Comparison of ENCODE assay signal across 31 mouse cellular contexts in genomic region chr5:129703368-129703767, GRCm38 (mm10). TPM values are rescaled to one million over a fixed set of nuclear protein-coding genes. Genes with fewer than 3 reads are reported as not detected.
DNase-seq lines count a peak whose midpoint lies in the region; ATAC-seq lines count a peak whose summit lies in the region.
"Had no signal": no experiment of that assay in that cellular context is flagged by ENCODE, and none has a peak within 500 bp of the region (broad histone marks: within the 10 kb centered on the region; RNA-seq: fewer than 3 reads in every experiment).

No protein-coding gene starts in this region.

- H3K4me1 ChIP-seq in embryonic facial prominence, embryonic 14.5 days (ENCODE audit: control insufficient read depth, insufficient read depth, low read length), result no peaks in the 10 kb centered on the region
- H3K4me1 ChIP-seq in embryonic facial prominence, embryonic 10.5 days, result no peaks in the 10 kb centered on the region
- peaks cover 10% of the 10 kb centered on the region; the same call in 1 of the 2 replicates for H3K4me1 ChIP-seq in liver, embryonic 15.5 days (replicated peaks)
- peaks cover 2% of the 10 kb centered on the region; the same call in 1 of the 2 replicates for H3K4me1 ChIP-seq in liver, embryonic 12.5 days
- H3K4me1 ChIP-seq: heart, embryonic 13.5 days; hindbrain, embryonic 12.5 days; limb, embryonic 13.5 days; midbrain, embryonic 15.5 days; neural tube, embryonic 13.5 days had no signal

- H3K4me2 ChIP-seq in embryonic facial prominence, embryonic 14.5 days (ENCODE audit: low read depth, low read length), result no peak overlapping the region
- H3K4me2 ChIP-seq in liver, embryonic 15.5 days, result no peak overlapping the region
- no peak overlapping the region for H3K4me2 ChIP-seq in liver, embryonic 12.5 days
- H3K4me2 ChIP-seq: heart, embryonic 13.5 days; hindbrain, embryonic 12.5 days; limb, embryonic 13.5 days; midbrain, embryonic 15.5 days; neural tube, embryonic 13.5 days had no signal

- no peak overlapping the region for H3K9ac ChIP-seq in embryonic facial prominence, embryonic 14.5 days (ENCODE audit: low read depth, low read length)
- no peak overlapping the region for H3K9ac ChIP-seq in liver, embryonic 15.5 days
- no peak overlapping the region for H3K9ac ChIP-seq in liver, embryonic 12.5 days
- H3K9ac ChIP-seq: heart, embryonic 13.5 days; hindbrain, embryonic 12.5 days; limb, embryonic 13.5 days; midbrain, embryonic 15.5 days; neural tube, embryonic 13.5 days had no signal

- H3K36me3 ChIP-seq in embryonic facial prominence, embryonic 14.5 days (ENCODE audit: control insufficient read depth, insufficient read depth, low read length), result no peaks in the 10 kb centered on the region
- H3K36me3 ChIP-seq in embryonic facial prominence, embryonic 10.5 days (replicated peaks), result no peaks in the 10 kb centered on the region
- no peaks in the 10 kb centered on the region for H3K36me3 ChIP-seq in liver, embryonic 15.5 days (replicated peaks)
- no peaks in the 10 kb centered on the region for H3K36me3 ChIP-seq in liver, embryonic 12.5 days
- H3K36me3 ChIP-seq: G1E; heart, embryonic 13.5 days; hindbrain, embryonic 12.5 days; limb, embryonic 13.5 days; midbrain, embryonic 15.5 days; neural tube, embryonic 13.5 days had no signal

- no peak overlapping the region for H3K4me3 ChIP-seq in embryonic facial prominence, embryonic 14.5 days (ENCODE audit: low read depth, low read length)
- H3K4me3 ChIP-seq in embryonic facial prominence, embryonic 10.5 days, result no peak overlapping the region
- no peak overlapping the region for H3K4me3 ChIP-seq in liver, embryonic 15.5 days (replicated peaks)
- no peak overlapping the region for H3K4me3 ChIP-seq in liver, embryonic 12.5 days
- H3K4me3 ChIP-seq: heart, adult 2 months; heart, embryonic 13.5 days; hindbrain, embryonic 12.5 days; limb, embryonic 13.5 days; midbrain, embryonic 15.5 days; myocyte; neural tube, embryonic 13.5 days had no signal

- DNase-seq in embryonic facial prominence, embryonic 14.5 days (ENCODE audit: low spot score), result peak; percentile 2
- no peak for DNase-seq in embryonic facial prominence, embryonic 10.5 days (ENCODE audit: low spot score)
- DNase-seq in yolk sac, embryonic 10.5 days (ENCODE audit: low spot score), result peak; percentile 73
- DNase-seq in urinary bladder, adult 18-20 months (ENCODE audit: low spot score in 2 of 2), result no peak
- DNase-seq: cerebellum, adult 2 months; cerebellum, postnatal 36 days; gastrocnemius, postnatal 25 days; heart, adult 2 months; heart, postnatal 14 days; kidney, postnatal 25 days; lung, adult 2 months; lung, postnatal 36 days; retina, postnatal 1 day; right cerebral cortex, postnatal 25 days; spleen, adult 18-20 months had no signal

- ATAC-seq in embryonic facial prominence, embryonic 14.5 days (ENCODE audit: low read depth), result no peak
- peak; percentile 25; the same call in 1 of the 2 replicates for ATAC-seq in liver, embryonic 15.5 days (ENCODE audit: insufficient read depth)
- ATAC-seq in liver, embryonic 12.5 days, result no peak
- peak; percentile 93 for ATAC-seq in common myeloid progenitor, adult 5-6 weeks (replicated peaks; ENCODE audit: low read depth, poor library complexity, severe bottlenecking)
- ATAC-seq: midbrain, embryonic 15.5 days had no signal

- H3K27me3 ChIP-seq in embryonic facial prominence, embryonic 14.5 days (replicated peaks; ENCODE audit: control insufficient read depth, insufficient read depth, low read length), result no peaks in the 10 kb centered on the region
- H3K27me3 ChIP-seq in embryonic facial prominence, embryonic 10.5 days (replicated peaks; ENCODE audit: low read depth, poor library complexity, severe bottlenecking), result 0 out of 2 replicates have a peak, but pooled peaks cover 3% of the 10 kb centered on the region
- peaks cover 12% of the 10 kb centered on the region for H3K27me3 ChIP-seq in liver, embryonic 15.5 days
- H3K27me3 ChIP-seq in liver, embryonic 12.5 days (replicated peaks), result peaks cover 19% of the 10 kb centered on the region
- H3K27me3 ChIP-seq: midbrain, embryonic 15.5 days had no signal

- H3K9me3 ChIP-seq in embryonic facial prominence, embryonic 14.5 days (ENCODE audit: control insufficient read depth, low read length), result no peaks in the 10 kb centered on the region
- no peaks in the 10 kb centered on the region for H3K9me3 ChIP-seq in embryonic facial prominence, embryonic 10.5 days
- no peaks in the 10 kb centered on the region for H3K9me3 ChIP-seq in liver, embryonic 15.5 days (replicated peaks)
- H3K9me3 ChIP-seq in liver, embryonic 12.5 days (replicated peaks), result no peaks in the 10 kb centered on the region
- H3K9me3 ChIP-seq: G1E; heart, embryonic 13.5 days; hindbrain, embryonic 12.5 days; limb, embryonic 13.5 days; midbrain, embryonic 15.5 days; neural tube, embryonic 13.5 days had no signal

- no peak overlapping the region for H3K27ac ChIP-seq in embryonic facial prominence, embryonic 14.5 days (replicated peaks; ENCODE audit: low read depth, low read length)
- H3K27ac ChIP-seq in embryonic facial prominence, embryonic 10.5 days (replicated peaks), result no peak overlapping the region
- H3K27ac ChIP-seq in liver, embryonic 15.5 days (replicated peaks), result no peak overlapping the region
- H3K27ac ChIP-seq in liver, embryonic 12.5 days, result no peak overlapping the region
- H3K27ac ChIP-seq: heart, adult 2 months; heart, embryonic 13.5 days; hindbrain, embryonic 12.5 days; limb, embryonic 13.5 days; midbrain, embryonic 15.5 days; neural tube, embryonic 13.5 days had no signal

RNA-seq across cellular contexts. Expression of gene Sept14, which starts 4.9 kb away (rescaled TPM):
- polyA plus RNA-seq in embryonic facial prominence, embryonic 14.5 days (2014; fragmentation: Nextera tagmentation; extraction: Ambion mirVana), result not detected in 2 replicates
- polyA plus RNA-seq in embryonic facial prominence, embryonic 10.5 days (2016; fragmentation: Nextera tagmentation; extraction: Ambion mirVana), result not detected in 2 replicates
- not detected in 2 replicates for polyA plus RNA-seq in liver, embryonic 15.5 days (2015; fragmentation: Nextera tagmentation; extraction: Ambion mirVana)
- polyA plus RNA-seq in liver, embryonic 12.5 days (2016; fragmentation: Nextera tagmentation; extraction: Ambion mirVana), result not detected in 2 replicates
- not detected in 2 replicates for total RNA-seq in common myeloid progenitor, adult 5-6 weeks (2017)
- total RNA-seq: CH12.LX; G1E; gastrocnemius, postnatal 25 days; heart, adult 2 months; heart, postnatal 14 days; layer of hippocampus, adult 8-10 months; left cerebral cortex, postnatal 14 days had no signal
- polyA plus RNA-seq: cerebellum, adult 2 months; forebrain, embryonic 11.5 days; G1E; heart, adult 2 months; heart, embryonic 13.5 days; hindbrain, embryonic 12.5 days; limb, embryonic 13.5 days; lung, adult 2 months; midbrain, embryonic 15.5 days; neural tube, embryonic 13.5 days; thymus, postnatal 0 days; urinary bladder, adult 2 months had no signal

RNA-seq across cellular contexts. Expression of gene Mrps17, which starts 11.9 kb away (rescaled TPM):
- 196 and 210 TPM in 2 replicates for polyA plus RNA-seq in embryonic facial prominence, embryonic 14.5 days (2014; fragmentation: Nextera tagmentation; extraction: Ambion mirVana)
- 178 and 186 TPM in 2 replicates for polyA plus RNA-seq in embryonic facial prominence, embryonic 10.5 days (2016; fragmentation: Nextera tagmentation; extraction: Ambion mirVana)
- polyA plus RNA-seq in liver, embryonic 15.5 days (2015; fragmentation: Nextera tagmentation; extraction: Ambion mirVana), result 91.3 and 95.5 TPM in 2 replicates
- polyA plus RNA-seq in liver, embryonic 12.5 days (2016; fragmentation: Nextera tagmentation; extraction: Ambion mirVana), result 139 and 145 TPM in 2 replicates
- total RNA-seq in common myeloid progenitor, adult 5-6 weeks (2017), result 76.2 and 84.4 TPM in 2 replicates

RNA-seq across cellular contexts. Expression of gene Nipsnap2, which starts 21.5 kb away (rescaled TPM):
- polyA plus RNA-seq in embryonic facial prominence, embryonic 14.5 days (2014; fragmentation: Nextera tagmentation; extraction: Ambion mirVana), result 112 and 116 TPM in 2 replicates
- polyA plus RNA-seq in embryonic facial prominence, embryonic 10.5 days (2016; fragmentation: Nextera tagmentation; extraction: Ambion mirVana), result 74.2 and 74.8 TPM in 2 replicates
- 20.2 and 23.1 TPM in 2 replicates for polyA plus RNA-seq in liver, embryonic 15.5 days (2015; fragmentation: Nextera tagmentation; extraction: Ambion mirVana)
- 32.8 and 36.9 TPM in 2 replicates for polyA plus RNA-seq in liver, embryonic 12.5 days (2016; fragmentation: Nextera tagmentation; extraction: Ambion mirVana)
- total RNA-seq in common myeloid progenitor, adult 5-6 weeks (2017), result 23.6 and 31.8 TPM in 2 replicates

RNA-seq across cellular contexts. Expression of gene Zfp11, which starts 33.5 kb away (rescaled TPM):
- 3.8 and 4.2 TPM in 2 replicates for polyA plus RNA-seq in embryonic facial prominence, embryonic 14.5 days (2014; fragmentation: Nextera tagmentation; extraction: Ambion mirVana)
- polyA plus RNA-seq in embryonic facial prominence, embryonic 10.5 days (2016; fragmentation: Nextera tagmentation; extraction: Ambion mirVana), result 6.5 and 7.3 TPM in 2 replicates
- polyA plus RNA-seq in liver, embryonic 15.5 days (2015; fragmentation: Nextera tagmentation; extraction: Ambion mirVana), result 0.60 and 0.79 TPM in 2 replicates
- 1.2 TPM in 2 replicates for polyA plus RNA-seq in liver, embryonic 12.5 days (2016; fragmentation: Nextera tagmentation; extraction: Ambion mirVana)
- 3.3 and 4.3 TPM in 2 replicates for total RNA-seq in common myeloid progenitor, adult 5-6 weeks (2017)
- total RNA-seq: CH12.LX had no signal

Comparison
In these comparisons a context has a peak if more than half of its experiments do, and no peak if none do; other contexts are left out.
1. ATAC-seq: peak in liver, embryonic 15.5 days (single experiment) and common myeloid progenitor, adult 5-6 weeks (single experiment); none in embryonic facial prominence, embryonic 14.5 days (single experiment) and liver, embryonic 12.5 days (single experiment).
2. DNase-seq: peak in embryonic facial prominence, embryonic 14.5 days (single experiment) and yolk sac, embryonic 10.5 days (single experiment); none in embryonic facial prominence, embryonic 10.5 days (single experiment) and urinary bladder, adult 18-20 months (0 of 2).